Mouse (Mus musculus) CH12.LX (cell line): ENCODE data around the gene Tnik. TPM values are rescaled to one million over a fixed set of nuclear protein-coding genes. Genes with fewer than 3 reads are reported as not detected.

Experiments used
- DNase-seq: peaks from one replicate; pipeline ENCODE4 v3.0.0-alpha.2; 2013; ENCODE audit errors: extremely low read depth
- H3K27ac ChIP-seq: 2 replicates; pipeline ENCODE4 v1.5.1; 2012; ENCODE audit warnings: low read depth, mild to moderate bottlenecking, control low read depth, moderate library complexity; ENCODE audit not compliant: insufficient read depth
- H3K27me3 ChIP-seq: replicated peaks from 2 replicates; pipeline ENCODE3; 2012; ENCODE audit warnings: inconsistent platforms
- H3K36me3 ChIP-seq, 2 experiments: replicated peaks in 1 of 2; 2 replicates each; pipeline versions ENCODE3 to v1.6.1; 2012; ENCODE audit warnings: inconsistent platforms in 1 of 2, low read length in 1 of 2, mild to moderate bottlenecking in 1 of 2, mixed read lengths in 1 of 2, moderate library complexity in 1 of 2; ENCODE audit not compliant: control insufficient read depth in 1 of 2, insufficient read depth in 1 of 2
- H3K4me1 ChIP-seq, 2 experiments: 2 replicates each; pipeline ENCODE4 v1.6.1; 2012; ENCODE audit warnings: inconsistent platforms in 1 of 2, moderate library complexity in 1 of 2; ENCODE audit not compliant: insufficient read depth in 2 of 2, control insufficient read depth in 1 of 2
- H3K4me2 ChIP-seq: 2 replicates; pipeline ENCODE4 v1.6.1; 2012; ENCODE audit warnings: low read depth, mild to moderate bottlenecking, control low read depth; ENCODE audit not compliant: poor library complexity, insufficient read depth, severe bottlenecking
- H3K4me3 ChIP-seq, 3 experiments: fragments of 150-350 bp in 1 of 3; sonication (generic) in 1 of 3; replicated peaks in 1 of 3; 2 replicates each; pipeline versions ENCODE3 to v1.5.1; 2011 to 2012; ENCODE audit warnings: low read depth in 2 of 3, low read length in 2 of 3, mild to moderate bottlenecking in 2 of 3, moderate library complexity in 2 of 3, control low read depth in 1 of 3, improper control_type of control experiment in 1 of 3, inconsistent platforms in 1 of 3, mixed read lengths in 1 of 3; ENCODE audit not compliant: poor library complexity in 1 of 3
- H3K79me2 ChIP-seq: replicated peaks from 2 replicates; pipeline ENCODE4 v1.6.1; 2012; ENCODE audit warnings: mild to moderate bottlenecking, moderate library complexity; ENCODE audit not compliant: control insufficient read depth, poor library complexity, insufficient read depth, severe bottlenecking; ENCODE audit errors: extremely low read depth
- H3K9ac ChIP-seq: 2 replicates; pipeline ENCODE4 v1.6.1; 2012; ENCODE audit warnings: low read depth, mild to moderate bottlenecking, control low read depth, moderate library complexity; ENCODE audit not compliant: insufficient read depth
- H3K9me3 ChIP-seq: replicated peaks from 2 replicates; pipeline ENCODE3; 2012; ENCODE audit warnings: low read length, inconsistent platforms, mixed read lengths
- CHD1 ChIP-seq: IDR thresholded peaks from 2 replicates; pipeline ENCODE4 v1.6.1; 2012; ENCODE audit warnings: low read depth, low read length, improper control_type of control experiment, inconsistent platforms
- CHD2 ChIP-seq: IDR thresholded peaks from 2 replicates; pipeline ENCODE4 v1.6.1; 2011; ENCODE audit warnings: low read length, improper control_type of control experiment
- CTCF ChIP-seq, 2 experiments: IDR thresholded peaks in 1 of 2; conservative IDR thresholded peaks in 1 of 2; 2 replicates each; pipeline ENCODE4 v1.5.1; 2011 to 2012; ENCODE audit warnings: low read depth in 2 of 2, low read length in 2 of 2, improper control_type of control experiment in 1 of 2, inconsistent platforms in 1 of 2, mild to moderate bottlenecking in 1 of 2, moderate library complexity in 1 of 2
- E2F4 ChIP-seq: IDR thresholded peaks from 2 replicates; pipeline ENCODE4 v1.6.1; 2011; ENCODE audit warnings: low read depth, low read length, improper control_type of control experiment; ENCODE audit not compliant: insufficient replicate concordance
- ELF1 ChIP-seq: IDR thresholded peaks from 2 replicates; pipeline ENCODE4 v1.6.1; 2014; ENCODE audit warnings: low read depth, mild to moderate bottlenecking, inconsistent platforms, low read length, improper control_type of control experiment
- EP300 ChIP-seq: IDR thresholded peaks from 2 replicates; pipeline ENCODE4 v1.6.1; 2011; ENCODE audit warnings: low read length, improper control_type of control experiment
- ETS1 ChIP-seq: conservative IDR thresholded peaks from 2 replicates; pipeline ENCODE4 v1.6.1; 2012; ENCODE audit warnings: low read depth, mild to moderate bottlenecking, inconsistent platforms, low read length, improper control_type of control experiment, moderate library complexity
- IRF4 ChIP-seq: IDR thresholded peaks from 2 replicates; pipeline ENCODE4 v1.6.1; 2014; ENCODE audit warnings: low read depth, mild to moderate bottlenecking, inconsistent platforms, low read length, improper control_type of control experiment
- MAZ ChIP-seq: IDR thresholded peaks from 2 replicates; pipeline ENCODE4 v1.6.1; 2012; ENCODE audit warnings: low read depth, mild to moderate bottlenecking, inconsistent platforms, low read length, improper control_type of control experiment, moderate library complexity
- MYC ChIP-seq: IDR thresholded peaks from 2 replicates; pipeline ENCODE4 v1.6.1; 2011; ENCODE audit warnings: low read depth, mild to moderate bottlenecking, improper control_type of control experiment, low read length
- NRF1 ChIP-seq: IDR thresholded peaks from 2 replicates; pipeline ENCODE4 v1.6.1; 2014; ENCODE audit warnings: low read depth, mild to moderate bottlenecking, inconsistent platforms, low read length, improper control_type of control experiment, moderate library complexity
- PAX5 ChIP-seq: IDR thresholded peaks from 2 replicates; pipeline ENCODE4 v1.6.1; 2012; ENCODE audit warnings: low read length, inconsistent platforms, mixed read lengths
- POLR2AphosphoS2 ChIP-seq: IDR thresholded peaks from 2 replicates; pipeline ENCODE4 v1.6.1; 2011; ENCODE audit warnings: low read depth, low read length, improper control_type of control experiment
- SIN3A ChIP-seq: IDR thresholded peaks from 2 replicates; pipeline ENCODE4 v1.6.1; 2012; ENCODE audit warnings: low read length, improper control_type of control experiment, inconsistent platforms
- SMC3 ChIP-seq: IDR thresholded peaks from 2 replicates; pipeline ENCODE4 v1.6.1; 2011; ENCODE audit warnings: low read depth, low read length, improper control_type of control experiment
- TBP ChIP-seq: conservative IDR thresholded peaks from 2 replicates; pipeline ENCODE4 v1.6.1; 2011; ENCODE audit warnings: low read depth, low read length, improper control_type of control experiment
- TCF12 ChIP-seq: IDR thresholded peaks from 2 replicates; pipeline ENCODE4 v1.6.1; 2014; ENCODE audit warnings: low read depth, mild to moderate bottlenecking, inconsistent platforms, low read length, improper control_type of control experiment
- UBTF ChIP-seq: IDR thresholded peaks from 2 replicates; pipeline ENCODE4 v1.6.1; 2012; ENCODE audit warnings: low read depth, mild to moderate bottlenecking, inconsistent platforms, low read length, improper control_type of control experiment, moderate library complexity
- USF1 ChIP-seq: IDR thresholded peaks from 2 replicates; pipeline ENCODE4 v1.6.1; 2014; ENCODE audit warnings: low read depth, mild to moderate bottlenecking, inconsistent platforms, low read length, improper control_type of control experiment
- USF2 ChIP-seq: conservative IDR thresholded peaks from 2 replicates; pipeline ENCODE4 v1.6.1; 2011; ENCODE audit warnings: low read depth, low read length, improper control_type of control experiment
- ZC3H11A ChIP-seq: IDR thresholded peaks from 2 replicates; pipeline ENCODE4 v1.6.1; 2012; ENCODE audit warnings: low read depth, mild to moderate bottlenecking, inconsistent platforms, low read length, improper control_type of control experiment
- ZMIZ1 ChIP-seq: IDR thresholded peaks from 2 replicates; pipeline ENCODE4 v1.6.1; 2012; ENCODE audit warnings: low read depth, mild to moderate bottlenecking, inconsistent platforms, low read length, improper control_type of control experiment
- dilution Hi-C: fragments of 300-500 bp; cut with MboI; formaldehyde crosslinking; loops from 2 replicates; pipeline ENCODE4 v1.14.3; 2020; ENCODE audit warnings: low sequenced_read_pairs; ENCODE audit not compliant: extremely low pct_unique_long_range_greater_than_20kb, extremely low pct_ligation_motif_present
- in situ Hi-C: fragments of 300-500 bp; cut with MboI; formaldehyde crosslinking; loops from 3 replicates; pipeline ENCODE4 v1.14.3; 2019; ENCODE audit warnings: low sequenced_read_pairs, low pct_ligation_motif_present, low pct_unique_long_range_greater_than_20kb, mixed read lengths
- polyA plus RNA-seq: library from polyadenylated mRNA; unstranded; fragments of >175 nt; gene quantifications from 2 replicates; pipeline ENCODE4 v1.2.1, GENCODE M21; 2012; ENCODE audit warnings: low read depth; ENCODE audit not compliant: insufficient read length
- total RNA-seq, 2 experiments: library from RNA; depleted of rRNA; stranded (reverse); fragments of 300-350 nt in 1 of 2; fragments of >200 nt in 1 of 2; gene quantifications; 2 replicates each; pipeline ENCODE4 v1.2.3; 2012 to 2014

The Tnik gene
- total and polyA plus RNA-seq, 3 experiments, result 0.08 TPM; not detected in 2

DNA sequence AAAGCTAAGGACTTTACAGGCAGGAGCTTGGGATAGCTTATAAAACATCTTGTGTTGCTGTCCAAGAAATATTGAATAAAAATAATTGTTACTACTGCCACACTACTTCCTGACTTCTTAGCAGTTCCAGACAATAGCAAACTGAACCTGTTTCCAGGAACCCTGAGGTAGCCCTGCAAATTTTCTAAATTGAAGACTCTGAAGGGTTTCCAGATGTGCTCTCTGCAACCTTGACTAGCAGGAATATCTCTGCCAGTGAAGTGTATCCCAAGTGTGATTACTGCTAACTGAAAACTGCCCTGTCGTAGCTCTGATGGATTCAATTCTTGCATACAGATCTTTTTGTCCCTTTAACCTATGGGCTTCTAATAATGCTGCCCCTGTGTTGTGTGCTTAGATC, 343.7 kb downstream of the Tnik start:
- no peaks in the 10 kb centered on the region for H3K36me3 ChIP-seq
- in situ Hi-C loops, result no loop called here
- dilution Hi-C loops, result no loop called here
- no peak overlapping the region for H3K27ac ChIP-seq
- H3K4me1 ChIP-seq, result no peaks in the 10 kb centered on the region
- H3K4me3 ChIP-seq, result no peak overlapping the region
- no peak overlapping the region for H3K9ac ChIP-seq
- no peak overlapping the region for H3K4me2 ChIP-seq
- DNase-seq, result no peak
- peaks cover 47% of the 10 kb centered on the region for H3K9me3 ChIP-seq
- no peaks in the 10 kb centered on the region for H3K79me2 ChIP-seq
- TF ChIP-seq SIN3A, result no peak
- TF ChIP-seq UBTF, result no peak
- no peak for TF ChIP-seq MAZ
- TF ChIP-seq MYC, result no peak
- no peak for TF ChIP-seq USF2
- TF ChIP-seq IRF4, result no peak
- TF ChIP-seq NRF1, result no peak
- TF ChIP-seq, all 38 proteins: peak for 0
- H3K27me3 ChIP-seq, result no peaks in the 10 kb centered on the region

DNA sequence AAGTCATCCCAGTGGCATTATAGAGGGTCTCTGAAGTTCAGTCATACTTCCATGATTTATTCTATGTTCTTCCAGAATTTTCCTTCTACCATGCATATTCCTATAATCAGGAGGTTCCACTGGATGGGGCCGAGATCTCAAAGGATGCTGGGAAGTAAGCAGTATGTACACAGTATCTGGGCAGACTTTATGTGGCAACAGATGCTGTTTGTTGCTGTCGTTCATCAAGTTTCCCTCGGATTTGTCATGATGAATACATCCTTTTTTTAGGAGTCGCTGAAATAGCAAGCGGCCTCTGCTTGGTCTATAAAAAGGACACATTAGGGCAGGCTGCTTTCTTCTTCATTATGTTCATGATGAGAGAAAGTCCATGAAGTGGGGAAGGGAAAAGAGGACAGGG, 349.3 kb downstream of the Tnik start:
- H3K9me3 ChIP-seq, result peaks cover 45% of the 10 kb centered on the region
- DNase-seq, result no peak
- TF ChIP-seq USF1 (no peak), UBTF (no peak), ELF1 (no peak), ZMIZ1 (no peak), TBP (no peak), ETS1 (no peak), PAX5 (no peak), SMC3 (no peak), CHD1 (no peak), EP300 (no peak), CTCF (conservative IDR thresholded peaks at IDR 0.05 in 1 of 2, IDR thresholded peaks at IDR 0.05 in 1 of 2; ENCODE audit: low read depth in 2 of 2, low read length in 2 of 2) (no peak), ZC3H11A (no peak), POLR2AphosphoS2 (no peak), CHD2 (no peak), E2F4 (no peak), TCF12 (no peak), USF2 (no peak)
- no peak overlapping the region for H3K4me3 ChIP-seq
- no peak overlapping the region for H3K27ac ChIP-seq
- no peaks in the 10 kb centered on the region for H3K27me3 ChIP-seq
- no peak overlapping the region for H3K9ac ChIP-seq
- no peaks in the 10 kb centered on the region for H3K4me1 ChIP-seq
- H3K4me2 ChIP-seq, result no peak overlapping the region
- no peaks in the 10 kb centered on the region for H3K36me3 ChIP-seq
- dilution Hi-C loops (no loop called here), in situ Hi-C loops (no loop called here)
- H3K79me2 ChIP-seq, result no peaks in the 10 kb centered on the region
